Mouse (Mus musculus) CH12.LX (cell line): ENCODE results near the gene Mpz.

ENCODE experiments used
- HCFC1 ChIP-seq: IDR thresholded peaks from 2 replicates; pipeline ENCODE4 v1.6.1; 2012; ENCODE audit warnings: low read depth, mild to moderate bottlenecking, inconsistent platforms, low read length, improper control_type of control experiment
- PAX5 ChIP-seq: IDR thresholded peaks from 2 replicates; pipeline ENCODE4 v1.6.1; 2012; ENCODE audit warnings: low read length, inconsistent platforms, mixed read lengths

- TF ChIP-seq HCFC1 (no peak), PAX5 (no peak)
These were observed 13.7 kb downstream of the Mpz start for GRCm38 (mm10) chr1:171164258-171164657.
